Mouse (Mus musculus) neural tube, postnatal 0 days (tissue): ENCODE measurements around the gene Emilin3. TPM values are rescaled to one million over a fixed set of nuclear protein-coding genes. Genes with fewer than 3 reads are reported as not detected.

Experiments used
- polyA plus RNA-seq: library from polyadenylated mRNA; unstranded; fragments of >200 nt; fragmentation: Nextera tagmentation; extraction: Ambion mirVana; gene quantifications from 2 replicates; pipeline ENCODE4 v1.2.1, GENCODE M21; 2015

The Emilin3 gene
- 0.48 and 0.50 TPM in 2 replicates for polyA plus RNA-seq

DNA sequence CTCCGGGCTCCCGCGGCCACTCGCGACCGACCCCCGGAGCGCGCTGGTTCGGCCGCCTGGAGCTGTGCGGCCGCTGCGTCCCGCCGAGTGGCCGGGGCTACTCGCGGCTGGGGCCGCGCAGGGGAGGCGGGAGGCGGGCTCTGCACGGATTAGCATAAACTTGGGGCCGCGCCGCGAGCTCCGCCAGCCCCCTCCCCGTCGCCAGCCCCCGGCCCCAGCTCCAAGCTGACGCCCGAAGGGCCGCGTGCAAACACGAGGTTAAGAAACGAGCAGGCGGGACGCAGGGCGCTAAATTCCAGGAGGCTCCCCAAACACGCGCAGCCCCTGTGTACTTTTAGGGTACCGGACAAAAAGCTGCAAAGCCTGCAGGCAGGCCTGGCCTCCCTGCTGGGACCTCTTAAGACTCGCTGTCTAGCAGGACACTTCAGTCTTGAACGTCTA is at the start of gene Emilin3:
Emilin3 (minus strand) TSS at position 98 of the 441 bp plus-strand sequence.

DNA sequence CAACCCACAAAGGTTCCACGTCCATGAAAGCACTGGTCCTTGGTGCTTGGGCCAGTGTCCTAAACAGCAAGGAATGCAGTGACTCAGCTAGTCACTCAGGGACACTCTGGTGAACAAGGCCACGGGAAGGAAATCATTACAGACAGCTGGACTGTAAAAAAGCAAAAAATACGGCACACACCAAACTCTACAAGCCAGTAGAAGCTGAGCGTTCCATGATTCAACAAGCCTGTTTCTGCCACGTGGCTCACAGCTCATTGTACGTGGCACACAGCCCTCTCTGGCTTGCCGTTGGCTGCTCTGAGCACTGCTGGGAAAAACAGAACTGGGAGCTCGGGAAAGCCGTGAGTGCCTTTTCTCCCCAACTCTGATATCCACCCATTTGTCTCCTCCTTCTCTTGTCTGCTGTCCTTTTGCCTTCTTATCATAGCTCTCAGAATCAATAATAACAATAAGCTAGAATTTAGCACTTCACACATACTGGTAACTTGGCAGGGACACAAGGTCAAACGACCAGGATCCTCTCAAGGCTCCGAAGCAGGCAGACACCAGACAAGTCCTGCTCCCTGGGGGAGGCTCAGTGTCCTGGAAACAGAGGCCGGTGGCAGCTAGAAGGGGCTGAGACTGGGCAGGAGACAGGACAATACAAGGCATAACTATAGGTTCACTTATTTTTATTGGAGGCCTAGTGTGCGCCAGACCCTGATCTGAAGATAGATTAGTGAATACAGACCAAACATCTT is 31.5 kb downstream of the Emilin3 start, which contains the start of gene Lpin3:
Lpin3 (plus strand) TSS at position 218 of the 743 bp plus-strand sequence.

DNA sequence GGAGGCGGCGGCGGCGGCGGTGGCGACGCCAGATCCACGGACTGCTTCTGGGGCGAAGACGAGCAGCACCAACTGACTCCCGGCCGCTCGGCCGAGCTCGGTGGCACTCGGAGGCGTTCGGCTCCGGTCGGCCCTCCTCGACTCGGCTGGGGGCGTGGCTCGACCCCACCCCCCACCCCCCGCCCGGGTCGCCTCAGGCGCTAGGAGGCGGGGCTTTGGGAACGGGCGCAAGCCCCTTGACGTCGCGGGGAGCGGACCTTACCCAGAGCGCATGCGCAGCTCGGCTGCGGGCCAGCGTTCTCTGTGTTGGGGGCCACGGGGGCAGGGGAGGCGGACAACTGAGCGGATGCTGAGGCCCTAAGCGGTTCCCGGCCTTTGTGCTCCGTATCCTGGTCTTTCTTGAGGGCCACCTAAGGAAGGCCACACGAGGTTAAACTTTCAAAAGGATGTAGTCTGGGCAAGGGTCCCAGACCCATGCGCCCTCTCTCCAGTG is 39.2 kb downstream of the Emilin3 start, which contains the start of gene Zhx3:
Zhx3 (minus strand) TSS at position 109 of the 493 bp plus-strand sequence.

Other genes with a start within 250 kb of the Emilin3 start
- 30.2 and 32.8 TPM in 2 replicates for gene Plcg1, start 181.0 kb downstream of the Emilin3 start, polyA plus RNA-seq
- gene Zhx3, start 39.3 kb downstream of the Emilin3 start, polyA plus RNA-seq: 18.4 and 19.0 TPM in 2 replicates
- gene Lpin3, start 31.7 kb downstream of the Emilin3 start, polyA plus RNA-seq: 0.32 and 0.33 TPM in 2 replicates
- 24.0 and 26.5 TPM in 2 replicates for gene Chd6, start 196.7 kb upstream of the Emilin3 start, polyA plus RNA-seq